Mouse (Mus musculus): ENCODE data around the gene Gm21974.
A peak's percentile ranks its signal among the peaks of the same experiment; 100 is the strongest.
"Not testable (repeated sequence)": the region's sequence is repeated elsewhere in the genome, so short reads cannot be mapped to it uniquely, and the experiment has no call there.

Gm21974 gene

GRCm38 (mm10) chr7:127895442-127895841, at the start of gene Gm21974, which contains the start of gene Vkorc1:
TSS of gene Gm21974 (minus strand) at chr7:127895454.
TSS of gene Vkorc1 (minus strand) at chr7:127895617.
- DNase-seq (ENCODE audit: low spot score in 2 of 2) = peak; percentile 86 to 93

- DNase-seq (ENCODE audit: low spot score in 2 of 2) = no peak
These were observed 49.4 kb upstream of the Gm21974 start for GRCm38 (mm10) chr7:127944614-127945013.

GRCm38 (mm10) chr7:127942097-127942496, 46.8 kb upstream of the Gm21974 start:
- not testable (repeated sequence) for DNase-seq (ENCODE audit: low spot score in 2 of 2)

- no peak for DNase-seq (ENCODE audit: low spot score in 2 of 2)
These were observed 41.1 kb upstream of the Gm21974 start for GRCm38 (mm10) chr7:127936216-127936884.

GRCm38 (mm10) chr7:127935748-127936159, 40.5 kb upstream of the Gm21974 start:
- DNase-seq (ENCODE audit: low spot score in 2 of 2) = peak in 1 of 2 experiments; percentile 30

GRCm38 (mm10) chr7:127935028-127935722, 39.9 kb upstream of the Gm21974 start:
- DNase-seq (ENCODE audit: low spot score in 2 of 2) = peak; percentile 96 to 97

GRCm38 (mm10) chr7:127934075-127934474, 38.8 kb upstream of the Gm21974 start:
- DNase-seq (ENCODE audit: low spot score in 2 of 2) = no peak

GRCm38 (mm10) chr7:127932273-127933031, 37.2 kb upstream of the Gm21974 start:
- no peak for DNase-seq (ENCODE audit: low spot score in 2 of 2)

GRCm38 (mm10) chr7:127931351-127932135, 36.3 kb upstream of the Gm21974 start:
- no peak for DNase-seq (ENCODE audit: low spot score in 2 of 2)

GRCm38 (mm10) chr7:127930636-127931035, 35.4 kb upstream of the Gm21974 start:
- DNase-seq (ENCODE audit: low spot score in 2 of 2) = no peak

GRCm38 (mm10) chr7:127929923-127930322, 34.7 kb upstream of the Gm21974 start, which contains the start of gene Prss8:
TSS of gene Prss8 (minus strand) at chr7:127930104.
- no peak for DNase-seq (ENCODE audit: low spot score in 2 of 2)

GRCm38 (mm10) chr7:127928596-127928995, 33.3 kb upstream of the Gm21974 start:
- DNase-seq (ENCODE audit: low spot score in 2 of 2) = no peak

- no peak for DNase-seq (ENCODE audit: low spot score in 2 of 2)
These were observed 32.5 kb upstream of the Gm21974 start for GRCm38 (mm10) chr7:127927726-127928125.

- no peak for DNase-seq (ENCODE audit: low spot score in 2 of 2)
These were observed 31.6 kb upstream of the Gm21974 start for GRCm38 (mm10) chr7:127926846-127927245.

- DNase-seq (ENCODE audit: low spot score in 2 of 2) = no peak
These were observed 30.8 kb upstream of the Gm21974 start for GRCm38 (mm10) chr7:127926066-127926465.

- no peak for DNase-seq (ENCODE audit: low spot score in 2 of 2)
These were observed 30.0 kb upstream of the Gm21974 start for GRCm38 (mm10) chr7:127925252-127925651.

- DNase-seq (ENCODE audit: low spot score in 2 of 2) = no peak
These were observed 28.5 kb upstream of the Gm21974 start for GRCm38 (mm10) chr7:127923714-127924113.

GRCm38 (mm10) chr7:127922451-127923275, 27.4 kb upstream of the Gm21974 start:
- DNase-seq (ENCODE audit: low spot score in 2 of 2) = no peak

- peak in 1 of 2 experiments; percentile 62 for DNase-seq (ENCODE audit: low spot score in 2 of 2)
These were observed 26.3 kb upstream of the Gm21974 start for GRCm38 (mm10) chr7:127921516-127921915.

- DNase-seq (ENCODE audit: low spot score in 2 of 2) = peak in 1 of 2 experiments; percentile 70
These were observed 24.0 kb upstream of the Gm21974 start for GRCm38 (mm10) chr7:127919290-127919689.

Measured in spleen, postnatal 10 days (tissue).